Comparison of ENCODE assay signal across 8 mouse cellular contexts in genomic region chr2:30594641-30595379, GRCm38 (mm10). TPM values are rescaled to one million over a fixed set of nuclear protein-coding genes. Genes with fewer than 3 reads are reported as not detected.
DNase-seq lines count a peak whose midpoint lies in the region; ATAC-seq and TF ChIP-seq lines count a peak whose summit lies in the region.

Cstad (plus strand) TSS chr2:30595040.

- H3K4me1 ChIP-seq in bone marrow, adult 2 months (ENCODE audit: control insufficient read depth, insufficient read depth, low read length), result no peaks in the 10 kb centered on the region
- H3K4me1 ChIP-seq in embryonic facial prominence, embryonic 15.5 days, result peaks cover 43% of the 10 kb centered on the region
- peaks cover 31% of the 10 kb centered on the region for H3K4me1 ChIP-seq in heart, embryonic 13.5 days
- peaks cover 16% of the 10 kb centered on the region for H3K4me1 ChIP-seq in kidney, postnatal 0 days (replicated peaks; ENCODE audit: insufficient read depth, low read length)
- peaks cover 2% of the 10 kb centered on the region for H3K4me1 ChIP-seq in liver, adult 2 months (ENCODE audit: control insufficient read depth, insufficient read depth, low read length)

- H3K4me2 ChIP-seq in embryonic facial prominence, embryonic 15.5 days (replicated peaks), result peak within 1 kb of the TSS; percentile 72
- peak within 1 kb of the TSS; percentile 77 for H3K4me2 ChIP-seq in heart, embryonic 13.5 days
- peak within 1 kb of the TSS; percentile 67 for H3K4me2 ChIP-seq in kidney, postnatal 0 days (ENCODE audit: low read length)

- TF ChIP-seq CTCF in bone marrow, adult 2 months (IDR thresholded peaks at IDR 0.05; ENCODE audit: control insufficient read depth, insufficient read depth, low read length), result no peak
- TF ChIP-seq CTCF in kidney, postnatal 0 days (IDR thresholded peaks at IDR 0.05; ENCODE audit: low read depth), result peak; percentile 24; the same call in 1 of the 2 replicates
- TF ChIP-seq CTCF in liver, adult 2 months (IDR thresholded peaks at IDR 0.05; ENCODE audit: low read depth, low read length), result no peak

- peak within 1 kb of the TSS; percentile 91 for H3K27ac ChIP-seq in bone marrow, adult 2 months (ENCODE audit: control insufficient read depth, insufficient read depth, low read depth, low read length, poor library complexity)
- H3K27ac ChIP-seq in embryonic facial prominence, embryonic 15.5 days (replicated peaks), result peak within 1 kb of the TSS; percentile 98
- H3K27ac ChIP-seq in heart, embryonic 13.5 days (replicated peaks), result peak within 1 kb of the TSS; percentile 98
- peak within 1 kb of the TSS; percentile 95 for H3K27ac ChIP-seq in kidney, postnatal 0 days
- H3K27ac ChIP-seq in liver, adult 2 months (replicated peaks; ENCODE audit: insufficient read depth, low read depth, low read length), result peak within 1 kb of the TSS; percentile 70

- ATAC-seq in embryonic facial prominence, embryonic 15.5 days (ENCODE audit: insufficient number of reproducible peaks, low FRiP score, low TSS enrichment, low read depth), result peak; percentile 72
- ATAC-seq in heart, embryonic 13.5 days (ENCODE audit: extremely low read depth, insufficient number of reproducible peaks, low FRiP score, low TSS enrichment), result peak; percentile 18; the same call in 1 of the 2 replicates
- ATAC-seq in kidney, postnatal 0 days (replicated peaks; ENCODE audit: low FRiP score, low read depth), result peak; percentile 52; the same call in 1 of the 2 replicates
- peak; percentile 69 for ATAC-seq in monocyte, adult 5-6 weeks (replicated peaks; ENCODE audit: insufficient number of reproducible peaks, low FRiP score, low TSS enrichment, poor library complexity, severe bottlenecking)

- no peaks in the 10 kb centered on the region for H3K36me3 ChIP-seq in embryonic facial prominence, embryonic 15.5 days
- H3K36me3 ChIP-seq in heart, embryonic 13.5 days, result no peaks in the 10 kb centered on the region
- no peaks in the 10 kb centered on the region for H3K36me3 ChIP-seq in kidney, postnatal 0 days (ENCODE audit: insufficient read depth, low read length)
- H3K36me3 ChIP-seq in liver, adult 2 months (ENCODE audit: control insufficient read depth, insufficient read depth, low read length), result no peaks in the 10 kb centered on the region

- 2% methylated on average over 39 of the region's 39 CpGs for WGBS in bone marrow, adult 2 months
- WGBS in embryonic facial prominence, embryonic 15.5 days, result 2% methylated on average over 38 of the region's 39 CpGs
- under 1% methylated on average over 39 of the region's 39 CpGs for WGBS in heart, embryonic 13.5 days
- WGBS in kidney, postnatal 0 days, result under 1% methylated on average over 38 of the region's 39 CpGs
- WGBS in liver, adult 2 months, result 16% methylated on average over 38 of the region's 39 CpGs

- H3K27me3 ChIP-seq in embryonic facial prominence, embryonic 15.5 days, result no peaks in the 10 kb centered on the region
- no peaks in the 10 kb centered on the region for H3K27me3 ChIP-seq in heart, embryonic 13.5 days (replicated peaks)
- no peaks in the 10 kb centered on the region for H3K27me3 ChIP-seq in kidney, postnatal 0 days (ENCODE audit: insufficient read depth, low read length)
- H3K27me3 ChIP-seq in liver, adult 2 months (ENCODE audit: control insufficient read depth, insufficient read depth, low read length), result no peaks in the 10 kb centered on the region

- no peaks in the 10 kb centered on the region for H3K79me2 ChIP-seq in liver, adult 2 months (ENCODE audit: control insufficient read depth, insufficient read depth, low read length)

- H3K4me3 ChIP-seq in bone marrow, adult 2 months (replicated peaks; ENCODE audit: control insufficient read depth, low read depth, low read length), result peak within 1 kb of the TSS; percentile 59
- H3K4me3 ChIP-seq in embryonic facial prominence, embryonic 15.5 days (replicated peaks), result peak within 1 kb of the TSS; percentile 56
- H3K4me3 ChIP-seq in heart, embryonic 13.5 days, result peak within 1 kb of the TSS; percentile 57
- H3K4me3 ChIP-seq in kidney, postnatal 0 days (replicated peaks; ENCODE audit: low read depth, low read length), result peak within 1 kb of the TSS; percentile 47
- peak within 1 kb of the TSS; percentile 72 for H3K4me3 ChIP-seq in liver, adult 2 months (ENCODE audit: insufficient read depth, low read depth, low read length)

- peak; percentile 60; the same call in 1 of the 2 replicates for TF ChIP-seq POLR2A in bone marrow, adult 2 months (IDR thresholded peaks at IDR 0.05; ENCODE audit: borderline replicate concordance, control insufficient read depth, low read depth, low read length)
- no peak for TF ChIP-seq POLR2A in liver, adult 2 months (IDR thresholded peaks at IDR 0.05; ENCODE audit: extremely low read depth, insufficient read depth, low read length)

- H3K9ac ChIP-seq in embryonic facial prominence, embryonic 15.5 days, result peak within 1 kb of the TSS; percentile 55; the same call in 1 of the 2 replicates
- peak within 1 kb of the TSS; percentile 90 for H3K9ac ChIP-seq in heart, embryonic 13.5 days
- H3K9ac ChIP-seq in kidney, postnatal 0 days (ENCODE audit: low read depth, low read length), result peak within 1 kb of the TSS; percentile 68
- peak within 1 kb of the TSS; percentile 85 for H3K9ac ChIP-seq in liver, adult 2 months (ENCODE audit: low read depth, low read length)

- peak; percentile 88 for DNase-seq in CD4-positive helper T cell, adult 2 months (ENCODE audit: low read depth, low spot score)
- peak; percentile 97 for DNase-seq in kidney, postnatal 0 days (ENCODE audit: low spot score)
- peak; percentile 23 for DNase-seq in liver, adult 2 months (ENCODE audit: extremely low read depth, low read depth, low spot score)
- DNase-seq in spleen, postnatal 36 days (ENCODE audit: low spot score in 2 of 2), result peak; percentile 78 to 81

- no peaks in the 10 kb centered on the region for H3K9me3 ChIP-seq in embryonic facial prominence, embryonic 15.5 days (replicated peaks)
- no peaks in the 10 kb centered on the region for H3K9me3 ChIP-seq in heart, embryonic 13.5 days
- no peaks in the 10 kb centered on the region for H3K9me3 ChIP-seq in kidney, postnatal 0 days (replicated peaks; ENCODE audit: low read length)

RNA-seq across cellular contexts. Expression of gene Cstad, which starts in this region (rescaled TPM):
- 1.9 TPM in 1 of 2 replicates, not detected in the other for polyA plus RNA-seq in bone marrow, adult 2 months (2011; ENCODE audit: insufficient read depth, insufficient read length, low replicate concordance, missing spikeins)
- polyA plus RNA-seq in embryonic facial prominence, embryonic 15.5 days (2015; fragmentation: Nextera tagmentation; extraction: Ambion mirVana), result 1.8 and 3.2 TPM in 2 replicates
- 2.1 and 2.4 TPM in 2 replicates for polyA plus RNA-seq in heart, embryonic 13.5 days (2015; fragmentation: Nextera tagmentation; extraction: Ambion mirVana)
- polyA plus RNA-seq in kidney, postnatal 0 days (2015; fragmentation: Nextera tagmentation; extraction: Ambion mirVana), result 2.1 and 2.7 TPM in 2 replicates
- 0.46 TPM in 1 of 2 replicates, not detected in the other for total RNA-seq in liver, adult 2 months (2014; rRNA removed)
- polyA plus RNA-seq in liver, adult 2 months (2012; rRNA removed), result not detected in 2 replicates
- total RNA-seq in monocyte, adult 5-6 weeks (2017), result 4.5 to 7.0 TPM in 2 of 3 replicates, not detected in the other

Comparison
In these comparisons a context has a peak if more than half of its experiments do, and no peak if none do; other contexts are left out.
1. Peak in every context shown above with its lines: DNase-seq, ATAC-seq, H3K4me3 ChIP-seq and H3K27ac ChIP-seq.
2. Peak in DNase-seq, H3K4me3 ChIP-seq, H3K27ac ChIP-seq and H3K9ac ChIP-seq in liver, adult 2 months; RNA of the gene not detected or under 1 TPM.
3. DNase-seq: peak in every context shown above with its lines; median percentile 97 in kidney, postnatal 0 days; 88 in CD4-positive helper T cell, adult 2 months; 80 in spleen, postnatal 36 days; 23 in liver, adult 2 months.
4. ATAC-seq: peak in every context shown above with its lines; median percentile 72 in embryonic facial prominence, embryonic 15.5 days; 69 in monocyte, adult 5-6 weeks; 52 in kidney, postnatal 0 days; 18 in heart, embryonic 13.5 days.